Mouse (Mus musculus) B cell, adult 2 months (primary cell): ENCODE measurements around the gene H2-Eb1.
A peak's percentile ranks its signal among the peaks of the same experiment; 100 is the strongest.

ENCODE experiments used
- DNase-seq, 2 experiments: peaks; one replicate each; pipeline ENCODE4 v3.0.0; 2022

The H2-Eb1 gene

DNA sequence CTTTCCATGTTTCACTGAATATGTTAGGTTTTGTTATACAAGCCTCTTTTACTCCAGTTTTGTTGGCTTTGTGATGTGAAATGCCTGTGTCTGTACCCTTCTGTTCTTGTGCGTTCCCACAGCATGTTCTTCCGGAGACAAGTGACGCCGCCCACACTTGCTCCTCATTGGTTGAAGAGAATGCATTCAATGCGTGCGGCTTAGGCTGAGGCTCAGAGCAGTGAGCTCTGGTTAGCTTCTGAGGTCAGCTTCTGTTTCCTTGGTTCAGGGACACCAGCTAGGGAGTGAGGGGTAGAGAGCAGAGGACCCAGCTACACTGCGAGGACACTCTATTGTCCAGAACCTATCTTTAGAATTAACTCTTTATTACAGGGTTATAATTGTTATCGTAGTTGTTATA is 14.1 kb upstream of the H2-Eb1 start:
- peak; percentile 93 to 95 for DNase-seq

DNA sequence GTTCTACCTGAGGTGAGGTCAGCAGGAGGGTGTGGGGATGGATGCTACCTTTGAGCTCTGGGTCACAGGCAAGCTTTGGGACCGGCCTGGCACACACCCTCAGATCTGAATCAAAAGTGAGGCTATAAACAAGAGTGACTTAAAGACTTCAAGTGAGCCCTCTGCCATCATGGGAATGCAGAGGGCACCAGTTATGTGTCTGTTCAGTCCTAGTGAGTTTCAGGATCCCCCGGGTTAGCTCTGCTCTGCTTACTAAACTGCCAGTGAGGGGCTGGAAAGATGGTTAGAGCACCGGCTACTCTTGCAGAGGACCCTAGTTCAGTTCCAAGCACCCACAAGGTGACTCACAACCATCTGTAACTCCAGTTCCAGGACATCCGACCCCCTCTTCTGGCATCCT is 13.1 kb upstream of the H2-Eb1 start:
- peak in 1 of 2 experiments; percentile 52 for DNase-seq

- peak; percentile 92 to 96 for DNase-seq
Measured at GRCm38 (mm10) chr17:34293533-34293932, 12.1 kb upstream of the H2-Eb1 start.

- DNase-seq = peak; percentile 51 to 55
Measured at GRCm38 (mm10) chr17:34294249-34294648, 11.4 kb upstream of the H2-Eb1 start.

DNA sequence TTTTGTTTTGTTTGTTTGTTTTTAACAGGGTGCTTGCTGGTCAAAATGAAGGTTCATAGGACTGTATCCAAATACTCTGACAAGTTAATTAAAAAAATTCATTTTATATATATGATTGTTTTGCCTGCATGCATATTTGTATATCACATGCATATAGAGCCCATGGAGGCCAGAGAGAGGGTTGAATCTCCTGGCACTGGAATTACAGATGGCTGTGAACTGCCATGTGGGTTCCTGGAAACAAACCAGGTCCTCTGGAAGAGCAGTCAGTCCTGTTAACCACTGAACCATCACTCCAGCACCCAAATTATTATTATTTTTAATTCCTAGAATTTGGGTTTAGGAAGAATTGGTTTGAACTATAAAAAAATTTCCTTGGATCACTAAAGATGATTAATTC is 10.4 kb upstream of the H2-Eb1 start:
- DNase-seq = peak; percentile 61

GRCm38 (mm10) chr17:34295891-34296794 is 9.5 kb upstream of the H2-Eb1 start:
- peak; percentile 89 to 90 for DNase-seq

DNA sequence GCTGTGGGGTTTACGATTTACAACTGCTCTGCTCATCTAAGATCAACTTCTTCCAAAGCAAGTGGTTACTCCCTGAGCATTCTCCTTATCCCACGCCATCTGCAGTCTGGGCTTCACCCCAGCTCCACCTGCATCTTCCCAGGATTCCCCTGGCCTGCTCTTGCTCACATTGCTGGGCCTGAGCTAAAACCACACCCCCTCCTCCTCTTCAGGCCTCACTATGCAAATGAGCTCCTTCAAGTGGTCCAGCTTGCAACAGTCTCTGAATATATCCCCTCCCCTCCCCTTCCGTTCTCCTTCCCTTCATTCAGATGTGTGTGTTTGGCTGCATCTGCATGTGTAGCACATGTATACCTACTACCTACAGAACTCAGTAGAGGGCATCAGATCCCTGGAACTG is 6.3 kb upstream of the H2-Eb1 start:
- DNase-seq = peak; percentile 77 to 78

DNA sequence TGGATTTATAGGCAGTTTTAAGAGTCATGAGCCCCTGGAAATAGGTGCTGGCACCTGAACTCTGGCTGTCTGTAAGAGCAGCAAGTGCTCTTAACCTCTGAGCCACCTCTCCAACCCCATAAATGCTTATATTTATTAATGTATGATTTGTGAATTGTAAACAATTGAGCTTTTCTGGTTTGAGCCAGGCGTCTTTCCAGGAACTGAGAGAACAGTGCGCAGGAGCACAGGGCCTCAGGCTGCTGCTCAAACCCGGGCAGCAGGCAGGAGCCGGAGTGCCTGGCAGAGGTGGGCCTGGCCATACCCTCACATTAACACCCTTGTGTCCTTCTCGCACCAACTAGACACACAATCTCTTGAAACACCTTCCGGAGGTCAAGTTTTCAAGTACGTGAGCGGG is 5.6 kb upstream of the H2-Eb1 start:
- peak; percentile 42 to 48 for DNase-seq

DNA sequence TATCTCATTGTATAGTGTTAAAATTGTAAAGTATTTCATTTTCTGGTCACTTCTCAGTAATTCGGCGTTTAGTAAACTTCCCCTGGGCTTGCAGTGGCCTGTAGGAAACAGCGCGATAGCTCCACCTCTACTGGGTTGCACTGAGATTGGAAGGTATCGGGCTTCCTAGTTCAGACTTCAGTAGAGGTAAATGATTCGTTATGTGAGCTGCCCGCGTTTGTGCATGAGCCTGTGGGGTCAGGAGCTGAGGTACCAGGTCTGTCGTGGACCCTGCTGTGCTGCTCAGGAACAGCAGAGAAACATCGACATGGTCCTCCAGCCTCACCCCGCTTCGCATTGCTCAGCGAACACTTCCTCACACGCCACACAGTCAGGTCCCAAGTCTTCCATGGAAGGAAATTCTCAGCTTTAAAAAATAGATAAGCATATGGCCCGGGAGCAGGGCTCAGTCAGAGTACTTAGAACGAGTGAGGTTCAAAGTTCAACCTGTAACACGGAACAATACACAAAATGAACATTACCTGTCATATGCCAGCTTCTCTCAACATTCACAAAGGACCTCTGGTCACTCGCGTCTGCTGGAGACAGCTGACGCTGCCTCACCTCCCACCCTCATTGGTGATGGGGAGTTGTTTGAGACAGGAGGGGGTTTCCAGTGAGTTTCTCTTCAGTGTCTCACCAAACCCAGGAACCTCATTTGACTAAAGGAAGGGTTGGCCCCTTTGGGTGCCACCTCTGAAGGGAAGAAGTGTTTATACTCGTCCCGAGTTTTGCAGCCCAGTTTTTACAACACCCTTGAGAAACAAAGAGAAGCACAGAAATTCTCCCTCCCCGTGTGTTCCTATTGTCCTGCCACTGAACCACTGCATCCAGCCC is 4.7 kb upstream of the H2-Eb1 start:
- peak; percentile 91 to 94 for DNase-seq

DNA sequence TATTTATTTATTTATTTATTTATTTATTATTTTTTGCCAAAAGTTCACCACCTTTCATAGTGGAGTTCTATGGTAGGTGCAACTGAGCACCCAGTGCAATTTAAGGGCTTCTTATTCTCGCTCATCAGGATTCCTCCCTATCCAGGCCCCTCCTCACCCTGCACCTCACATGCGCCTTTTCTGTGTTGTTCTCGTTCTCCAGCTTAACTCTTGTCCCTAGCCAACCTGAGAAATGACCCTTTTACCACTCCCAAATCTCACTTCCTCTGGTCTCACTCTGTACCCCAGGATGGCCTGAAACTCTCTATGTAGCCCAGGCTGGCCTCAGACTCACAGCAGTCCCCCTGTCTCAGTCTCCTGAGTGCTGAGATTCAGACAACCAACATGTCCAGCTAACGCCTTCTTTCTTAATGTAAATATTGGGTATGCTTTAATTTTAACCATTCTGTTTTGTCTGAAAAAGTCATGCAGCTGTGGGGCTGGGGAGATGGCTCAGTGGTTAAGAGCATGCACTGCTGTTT is 3.9 kb upstream of the H2-Eb1 start:
- peak; percentile 60 to 66 for DNase-seq

- DNase-seq = peak in 1 of 2 experiments; percentile 34
Measured at GRCm38 (mm10) chr17:34303789-34304188, 1.9 kb upstream of the H2-Eb1 start.

DNA sequence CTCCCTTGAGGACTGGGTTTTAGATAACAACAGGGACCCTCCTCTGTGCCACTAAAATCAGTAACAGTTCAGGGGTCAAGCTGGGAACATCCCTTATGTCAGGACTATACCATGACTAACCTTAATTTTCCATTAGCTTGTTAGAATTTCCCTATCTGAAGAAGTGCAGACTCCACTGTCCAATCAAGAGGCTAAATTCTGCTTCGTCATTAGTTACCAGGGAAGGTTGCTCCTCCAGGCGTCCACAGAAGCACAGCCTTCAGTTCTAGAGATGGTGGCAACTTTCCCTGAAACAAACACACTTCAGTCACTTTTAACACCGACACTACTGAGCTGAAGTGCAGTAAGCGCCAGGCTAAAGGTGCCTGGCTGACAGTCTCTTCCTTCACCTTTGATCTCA is 916 bp upstream of the H2-Eb1 start:
- DNase-seq = peak; percentile 86 to 89

- DNase-seq = peak; percentile 77 to 79
Measured at GRCm38 (mm10) chr17:34306407-34306806, 740 bp downstream of the H2-Eb1 start.

DNA sequence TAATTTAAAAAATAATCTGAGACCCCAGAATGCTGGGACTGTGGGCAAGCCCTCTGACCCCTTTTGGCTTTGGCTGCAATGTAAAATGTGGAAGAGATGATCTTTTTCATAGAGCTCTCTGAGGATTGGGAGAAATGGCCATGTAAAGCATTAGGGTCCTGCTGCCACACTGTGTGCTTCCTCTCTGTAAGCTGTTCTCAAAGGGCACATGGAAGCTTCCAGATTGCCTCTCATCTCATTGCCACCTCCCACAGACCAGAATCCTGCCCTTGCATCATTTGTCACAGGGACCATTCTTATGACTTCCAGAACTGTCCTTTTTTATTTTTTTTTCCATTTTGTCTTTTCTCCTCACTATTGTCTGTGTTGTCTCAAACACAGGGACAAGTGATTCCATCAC is 1.5 kb downstream of the H2-Eb1 start:
- peak; percentile 53 for DNase-seq

DNA sequence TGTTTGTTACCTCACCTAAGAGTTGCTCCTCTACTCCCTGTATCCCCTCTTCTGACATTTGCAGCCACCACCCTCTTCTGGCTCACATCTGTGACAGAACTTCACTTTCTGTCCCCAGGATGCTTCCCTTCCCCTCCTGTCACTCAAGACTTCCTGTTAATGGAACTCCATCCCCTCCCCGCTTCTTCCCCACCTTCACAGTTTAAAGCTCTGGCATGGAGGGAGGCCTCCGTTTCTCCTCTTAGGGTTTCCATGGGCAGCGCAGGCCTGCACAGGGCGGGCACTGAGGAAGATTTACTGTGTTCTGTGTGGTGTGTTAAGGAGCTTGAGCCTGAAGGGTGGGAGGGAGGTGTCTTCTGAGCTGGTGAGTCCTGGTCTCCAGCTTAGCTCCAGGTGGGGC is 2.5 kb downstream of the H2-Eb1 start:
- peak; percentile 56 to 63 for DNase-seq

DNA sequence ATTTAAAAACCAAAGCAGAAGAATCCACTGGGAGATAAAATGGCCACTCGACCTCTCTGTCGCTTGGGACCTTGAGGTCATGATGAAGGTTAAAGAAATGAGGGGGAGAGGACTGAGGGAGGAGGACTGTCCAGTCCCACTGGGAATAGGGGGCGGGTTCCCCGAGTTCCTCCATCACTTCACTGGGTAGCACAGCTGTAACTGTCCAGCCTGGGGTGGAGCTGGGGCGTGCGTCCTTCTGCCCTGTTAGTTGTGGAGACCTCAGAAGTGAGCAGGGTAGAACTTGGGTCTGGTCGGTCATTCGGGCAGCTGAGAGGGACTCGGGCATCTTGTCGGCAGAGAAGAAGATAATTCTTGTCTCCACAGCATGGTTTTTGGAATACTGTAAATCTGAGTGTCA is 3.6 kb downstream of the H2-Eb1 start:
- peak; percentile 42 to 53 for DNase-seq

DNA sequence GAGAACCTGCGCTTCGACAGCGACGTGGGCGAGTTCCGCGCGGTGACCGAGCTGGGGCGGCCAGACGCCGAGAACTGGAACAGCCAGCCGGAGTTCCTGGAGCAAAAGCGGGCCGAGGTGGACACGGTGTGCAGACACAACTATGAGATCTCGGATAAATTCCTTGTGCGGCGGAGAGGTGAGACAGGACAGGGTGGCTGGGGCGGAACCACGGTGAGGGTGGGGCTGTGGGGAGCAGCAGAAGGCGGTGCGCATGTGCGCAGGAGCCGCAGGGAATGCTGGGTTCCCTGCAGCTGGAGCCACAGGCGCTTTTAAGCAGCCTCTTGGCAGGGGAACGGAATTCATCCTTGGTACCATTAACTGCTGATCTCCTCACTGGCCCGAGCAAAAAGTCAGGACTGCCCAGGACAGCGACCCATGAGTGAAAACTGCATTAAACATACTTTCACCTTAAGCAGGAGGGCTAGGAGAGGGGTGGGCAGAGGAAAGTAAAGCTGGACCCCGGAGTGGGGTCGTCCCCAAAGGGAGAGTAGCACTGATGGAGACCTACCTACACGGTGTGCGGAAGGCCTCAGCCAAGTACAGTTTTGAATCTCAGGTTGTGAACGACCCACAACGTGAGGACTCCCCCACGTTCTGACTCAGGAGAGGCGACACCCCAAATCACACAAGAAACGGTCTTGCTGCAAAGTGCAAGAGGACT is 4.2 kb downstream of the H2-Eb1 start:
- DNase-seq = peak; percentile 65 to 68

DNA sequence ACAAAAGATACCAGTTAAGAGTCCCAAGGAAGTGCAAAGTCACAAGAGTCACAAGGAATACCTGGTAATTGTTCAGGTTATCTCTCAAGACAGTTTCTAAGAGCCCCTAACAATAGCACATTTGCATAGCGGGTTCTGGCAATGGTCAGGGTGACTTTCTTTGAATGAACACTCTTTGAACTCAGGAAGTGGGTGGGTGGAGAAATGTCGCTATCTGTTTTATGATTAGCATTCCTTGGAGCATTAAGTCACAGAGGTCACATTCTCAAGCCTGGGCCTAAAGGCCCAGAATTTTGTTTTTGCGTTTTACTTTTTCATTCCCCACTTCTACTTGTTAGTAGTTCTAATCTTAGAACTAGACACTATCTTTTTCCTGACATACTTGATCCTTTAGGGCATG is 4.9 kb downstream of the H2-Eb1 start:
- DNase-seq = peak; percentile 50

- DNase-seq = peak; percentile 54 to 55
Measured at GRCm38 (mm10) chr17:34312185-34312584, 6.5 kb downstream of the H2-Eb1 start.

DNA sequence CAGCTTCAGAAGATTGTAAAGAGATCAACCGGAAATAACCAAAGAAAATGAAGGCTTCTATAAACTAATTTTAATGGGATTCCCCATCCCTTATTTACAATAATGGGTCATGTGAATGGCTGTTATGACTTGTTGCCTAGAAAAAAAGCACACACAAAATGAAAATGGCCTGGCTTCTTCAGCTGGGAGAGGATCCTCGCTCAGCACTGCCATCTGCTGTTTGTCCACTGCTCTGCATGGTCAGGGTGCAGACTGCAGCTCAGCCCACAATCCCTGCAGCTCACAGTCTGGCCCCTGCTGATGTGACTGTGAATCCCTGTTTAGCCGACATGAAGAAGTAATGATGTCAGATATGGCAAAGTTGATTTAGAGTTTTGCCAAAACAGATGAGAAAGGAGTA is 7.7 kb downstream of the H2-Eb1 start:
- peak; percentile 90 to 92 for DNase-seq

DNA sequence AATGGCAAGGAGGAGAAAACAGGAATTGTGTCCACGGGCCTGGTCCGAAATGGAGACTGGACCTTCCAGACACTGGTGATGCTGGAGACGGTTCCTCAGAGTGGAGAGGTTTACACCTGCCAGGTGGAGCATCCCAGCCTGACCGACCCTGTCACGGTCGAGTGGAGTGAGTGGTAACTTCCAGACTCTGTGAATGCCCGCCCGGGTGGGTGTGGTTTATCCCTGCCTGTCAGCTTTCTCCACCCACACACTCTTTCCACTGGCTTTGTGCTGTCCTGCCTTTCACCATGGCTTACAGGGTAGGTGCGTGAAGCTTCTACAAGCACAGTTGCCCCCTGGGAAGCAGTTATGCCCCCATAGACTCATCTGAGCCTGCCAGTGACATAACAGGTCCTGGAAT is 8.6 kb downstream of the H2-Eb1 start:
- peak; percentile 63 for DNase-seq

GRCm38 (mm10) chr17:34315512-34315911 is 9.8 kb downstream of the H2-Eb1 start:
- DNase-seq = peak; percentile 40 to 47

DNA sequence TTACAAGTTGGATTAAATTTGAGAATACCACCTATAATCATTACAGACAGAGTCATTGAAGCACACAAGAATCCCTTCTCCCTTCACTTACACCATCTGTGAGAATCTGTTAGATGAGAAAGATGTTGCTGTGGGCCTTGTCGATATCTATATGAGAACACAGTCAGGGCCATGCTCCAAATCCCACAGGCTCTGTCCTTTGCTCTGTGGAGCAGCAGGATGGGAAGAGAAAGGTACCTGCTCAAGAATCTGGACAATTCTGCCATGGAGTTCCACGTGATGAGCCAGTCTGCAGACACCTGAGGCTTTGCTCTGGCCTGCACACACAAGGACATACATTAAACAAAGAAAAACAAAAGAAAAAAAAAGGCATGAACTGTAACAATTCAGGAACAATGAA is 11.0 kb downstream of the H2-Eb1 start:
- peak; percentile 46 to 55 for DNase-seq
